Comparison of ENCODE assay signal across 8 mouse cellular contexts in the genomic region with DNA sequence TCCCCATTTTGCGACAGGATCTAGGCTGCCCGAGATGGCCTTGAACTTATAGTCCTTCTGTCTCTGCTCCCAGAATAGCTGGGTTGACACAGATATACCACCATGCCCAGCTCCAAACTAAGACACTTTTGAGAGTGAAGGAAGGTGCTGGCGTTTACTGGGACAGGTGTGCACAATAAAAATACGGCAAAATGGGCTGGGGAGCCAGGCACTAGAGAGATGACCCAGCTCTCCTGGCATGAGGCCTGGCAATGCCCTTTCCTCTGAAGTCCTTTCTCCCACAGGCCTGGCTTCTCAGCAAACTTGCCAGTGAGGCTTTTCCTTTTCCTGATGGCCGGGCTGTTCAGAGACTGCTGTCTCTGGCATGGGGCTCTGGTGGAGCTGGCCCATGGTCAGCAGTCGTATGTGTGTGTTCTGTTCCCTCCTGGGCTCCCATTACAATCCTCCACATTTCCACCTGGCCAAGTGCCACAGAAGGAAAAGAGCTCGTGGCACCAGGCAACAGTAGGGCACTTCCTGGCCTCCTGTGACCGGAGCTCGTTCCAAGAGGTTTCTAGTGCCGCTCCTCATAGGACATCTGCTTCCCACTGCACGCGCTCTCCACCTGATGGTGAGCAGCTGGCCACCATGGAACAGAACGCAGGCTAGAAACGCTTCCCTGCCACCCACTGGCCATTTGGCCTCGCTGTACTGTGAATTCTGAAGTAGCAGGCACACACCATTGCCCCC. TPM values are rescaled to one million over a fixed set of nuclear protein-coding genes. Genes with fewer than 3 reads are reported as not detected.
DNase-seq lines count a peak whose midpoint lies in the region; ATAC-seq lines count a peak whose summit lies in the region.

No protein-coding gene starts in this region.

- no peak overlapping the region for H3K4me3 ChIP-seq in limb, embryonic 13.5 days
- no peak overlapping the region for H3K4me3 ChIP-seq in limb, embryonic 10.5 days
- H3K4me3 ChIP-seq in neural tube, embryonic 13.5 days: no peak overlapping the region

- H3K9me3 ChIP-seq in limb, embryonic 13.5 days: no peaks in the 10 kb centered on the region
- no peaks in the 10 kb centered on the region for H3K9me3 ChIP-seq in limb, embryonic 10.5 days (replicated peaks)
- H3K9me3 ChIP-seq in neural tube, embryonic 13.5 days: no peaks in the 10 kb centered on the region

- ATAC-seq in limb, embryonic 13.5 days (ENCODE audit: low FRiP score, low read depth): no peak
- 0 out of 2 replicates have a peak, but pooled peaks have one; percentile 30 for ATAC-seq in neural tube, embryonic 13.5 days (ENCODE audit: low read depth)
- ATAC-seq in monocyte, adult 5-6 weeks (replicated peaks; ENCODE audit: insufficient number of reproducible peaks, low FRiP score, low TSS enrichment, poor library complexity, severe bottlenecking): no peak

- intact Hi-C loops in gastrocnemius, postnatal 14 days (cut with DNase I; ENCODE audit: low total_unique reads): no loop called here

- H3K27me3 ChIP-seq in limb, embryonic 13.5 days: no peaks in the 10 kb centered on the region
- H3K27me3 ChIP-seq in limb, embryonic 10.5 days (ENCODE audit: low read depth, poor library complexity, severe bottlenecking): no peaks in the 10 kb centered on the region
- no peaks in the 10 kb centered on the region for H3K27me3 ChIP-seq in neural tube, embryonic 13.5 days

- H3K36me3 ChIP-seq in limb, embryonic 13.5 days: peaks cover 2% of the 10 kb centered on the region
- peaks cover 3% of the 10 kb centered on the region for H3K36me3 ChIP-seq in limb, embryonic 10.5 days
- H3K36me3 ChIP-seq in neural tube, embryonic 13.5 days: peaks cover 7% of the 10 kb centered on the region

- DNase-seq in adrenal gland, adult 2 months: peak; percentile 20
- no peak for DNase-seq in adrenal gland, adult 18-20 months (ENCODE audit: low spot score in 2 of 2)
- DNase-seq in limb, embryonic 10.5 days (ENCODE audit: low spot score): no peak
- DNase-seq in gastrocnemius, postnatal 14 days: peak; percentile 36
- DNase-seq in thymus, postnatal 0 days (ENCODE audit: low spot score): no peak

- H3K9ac ChIP-seq in limb, embryonic 13.5 days: peak overlapping the region; percentile 35; the same call in 1 of the 2 replicates
- no peak overlapping the region for H3K9ac ChIP-seq in neural tube, embryonic 13.5 days

- 49% methylated on average over 15 of the region's 15 CpGs for WGBS in limb, embryonic 13.5 days
- 78% methylated on average over 15 of the region's 15 CpGs for WGBS in limb, embryonic 10.5 days
- 52% methylated on average over 15 of the region's 15 CpGs for WGBS in neural tube, embryonic 13.5 days

- H3K4me2 ChIP-seq in limb, embryonic 13.5 days (replicated peaks): no peak overlapping the region
- H3K4me2 ChIP-seq in neural tube, embryonic 13.5 days: no peak overlapping the region

- no peak overlapping the region for H3K27ac ChIP-seq in limb, embryonic 13.5 days
- no peak overlapping the region for H3K27ac ChIP-seq in limb, embryonic 10.5 days
- H3K27ac ChIP-seq in neural tube, embryonic 13.5 days (replicated peaks): peak overlapping the region; percentile 46

- H3K4me1 ChIP-seq in limb, embryonic 13.5 days: peaks cover 9% of the 10 kb centered on the region; the same call in 1 of the 2 replicates
- H3K4me1 ChIP-seq in limb, embryonic 10.5 days: peaks cover 28% of the 10 kb centered on the region
- H3K4me1 ChIP-seq in neural tube, embryonic 13.5 days (replicated peaks): peaks cover 65% of the 10 kb centered on the region

RNA-seq across cellular contexts. Expression of a gene that starts 14.5 kb away (rescaled TPM):
- total RNA-seq in adrenal gland, adult 2 months (2021): 10 to 100 TPM; 22.7 to 31.2 TPM
- polyA plus RNA-seq in adrenal gland, adult 2 months (2012; rRNA removed): 12.4 and 12.6 TPM in 2 replicates
- 10 to 100 TPM; 29.2 to 33.6 TPM for total RNA-seq in adrenal gland, adult 18-20 months (2021)
- polyA plus RNA-seq in limb, embryonic 13.5 days (2015; fragmentation: Nextera tagmentation; extraction: Ambion mirVana): 22.2 and 22.3 TPM in 2 replicates
- 21.4 and 22.0 TPM in 2 replicates for polyA plus RNA-seq in limb, embryonic 10.5 days (2016; fragmentation: Nextera tagmentation; extraction: Ambion mirVana)
- 10 to 100 TPM in 1 of 2 experiments, 1 to 10 TPM in 1; 7.7 to 11.0 TPM for total RNA-seq in gastrocnemius, postnatal 14 days (2021)
- polyA plus RNA-seq in neural tube, embryonic 13.5 days (2015; fragmentation: Nextera tagmentation; extraction: Ambion mirVana): 78.0 and 84.2 TPM in 2 replicates
- total RNA-seq in monocyte, adult 5-6 weeks (2017): 40.6 to 60.6 TPM (median 40.8 TPM) in 3 replicates
- 16.0 and 18.6 TPM in 2 replicates for polyA plus RNA-seq in thymus, postnatal 0 days (2015; fragmentation: Nextera tagmentation; extraction: Ambion mirVana)

RNA-seq across cellular contexts. Expression of a gene that starts 26.0 kb away (rescaled TPM):
- total RNA-seq in adrenal gland, adult 2 months (2021): 10 to 100 TPM; 65.7 to 72.8 TPM
- polyA plus RNA-seq in adrenal gland, adult 2 months (2012; rRNA removed): 40.0 and 58.2 TPM in 2 replicates
- total RNA-seq in adrenal gland, adult 18-20 months (2021): 10 to 100 TPM; 56.6 to 83.6 TPM
- polyA plus RNA-seq in limb, embryonic 13.5 days (2015; fragmentation: Nextera tagmentation; extraction: Ambion mirVana): 158 and 163 TPM in 2 replicates
- polyA plus RNA-seq in limb, embryonic 10.5 days (2016; fragmentation: Nextera tagmentation; extraction: Ambion mirVana): 179 and 200 TPM in 2 replicates
- 10 to 100 TPM; 36.4 to 37.5 TPM for total RNA-seq in gastrocnemius, postnatal 14 days (2021)
- 91.6 and 95.1 TPM in 2 replicates for polyA plus RNA-seq in neural tube, embryonic 13.5 days (2015; fragmentation: Nextera tagmentation; extraction: Ambion mirVana)
- 31.6 to 66.7 TPM (median 54.0 TPM) in 3 replicates for total RNA-seq in monocyte, adult 5-6 weeks (2017)
- polyA plus RNA-seq in thymus, postnatal 0 days (2015; fragmentation: Nextera tagmentation; extraction: Ambion mirVana): 129 and 132 TPM in 2 replicates

Comparison
In these comparisons a context has a peak if more than half of its experiments do, and no peak if none do; other contexts are left out.
1. DNase-seq: peak in adrenal gland, adult 2 months (single experiment) and gastrocnemius, postnatal 14 days (single experiment); none in adrenal gland, adult 18-20 months (0 of 2), limb, embryonic 10.5 days (single experiment) and thymus, postnatal 0 days (single experiment).